Mouse (Mus musculus) monocyte, adult 2 months (primary cell): Measurements from ENCODE around the gene Krt83.

Experiments
- DNase-seq, 2 experiments: peaks; one replicate each; pipeline ENCODE4 v3.0.0; 2022; ENCODE audit warnings: low spot score in 2 of 2, low read depth in 1 of 2

The Krt83 gene

DNA sequence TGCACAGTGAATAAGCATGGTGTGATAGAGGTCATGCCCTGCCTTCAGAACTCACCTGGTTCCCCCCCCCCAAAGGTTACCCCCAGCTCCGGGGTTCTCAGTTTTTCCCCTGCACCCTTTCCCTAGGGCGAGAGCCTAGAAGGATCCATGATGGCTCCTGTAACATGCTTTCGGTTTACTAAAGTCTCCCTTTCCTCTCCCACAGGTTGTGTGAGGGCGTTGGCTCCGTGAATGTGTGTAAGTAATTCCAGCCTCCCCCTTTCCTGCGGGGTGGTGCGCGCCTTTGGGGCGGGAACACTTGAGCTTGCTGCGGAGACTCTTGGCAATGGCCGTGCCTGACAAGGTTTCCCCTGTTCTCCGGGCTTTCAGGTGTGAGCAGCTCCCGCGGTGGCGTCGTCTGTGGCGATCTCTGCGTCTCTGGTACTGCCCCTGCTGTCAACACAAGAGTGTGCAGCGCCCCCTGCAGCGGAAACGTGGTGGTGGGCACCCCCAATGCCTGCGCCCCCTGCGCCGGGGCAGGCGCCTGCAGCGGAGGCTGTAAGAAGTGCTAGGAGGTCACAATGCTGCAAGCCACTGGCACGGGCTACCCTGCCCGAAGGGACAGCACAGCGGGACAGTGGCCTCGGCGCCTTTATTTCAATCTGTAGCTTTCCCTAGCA, 12.2 kb downstream of the Krt83 start:
- no peak for DNase-seq

DNA sequence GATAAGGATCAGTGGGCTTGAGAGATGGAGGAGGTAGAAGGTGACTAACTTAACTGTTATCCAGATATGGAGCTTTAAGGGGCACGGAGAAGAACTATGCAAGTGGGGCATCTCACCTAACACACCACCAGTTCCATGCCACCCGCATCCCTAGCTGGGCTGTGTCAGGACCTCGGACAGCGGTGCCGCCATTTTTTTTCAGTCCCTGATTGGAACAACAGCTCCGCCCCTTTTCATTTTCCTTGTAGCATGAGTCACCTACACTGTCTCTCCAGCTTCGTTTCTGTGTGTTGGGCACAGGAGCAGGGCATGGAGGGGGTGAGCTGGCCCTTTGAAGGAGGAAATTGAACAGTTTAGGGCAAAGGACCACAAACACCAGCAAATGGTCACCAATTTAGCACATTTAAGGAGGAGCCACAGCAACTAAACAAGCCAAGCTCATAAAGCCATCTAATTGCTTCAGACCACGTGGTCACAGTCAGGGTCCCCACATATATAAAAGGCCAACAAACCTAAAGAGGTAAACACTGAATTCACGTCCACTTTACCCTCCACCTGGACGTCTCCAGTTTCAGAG, 18.3 kb downstream of the Krt83 start, which contains the start of gene Krt86:
Krt86 (plus strand) TSS at position 527 of the 577 bp plus-strand sequence.
- DNase-seq = no peak

DNA sequence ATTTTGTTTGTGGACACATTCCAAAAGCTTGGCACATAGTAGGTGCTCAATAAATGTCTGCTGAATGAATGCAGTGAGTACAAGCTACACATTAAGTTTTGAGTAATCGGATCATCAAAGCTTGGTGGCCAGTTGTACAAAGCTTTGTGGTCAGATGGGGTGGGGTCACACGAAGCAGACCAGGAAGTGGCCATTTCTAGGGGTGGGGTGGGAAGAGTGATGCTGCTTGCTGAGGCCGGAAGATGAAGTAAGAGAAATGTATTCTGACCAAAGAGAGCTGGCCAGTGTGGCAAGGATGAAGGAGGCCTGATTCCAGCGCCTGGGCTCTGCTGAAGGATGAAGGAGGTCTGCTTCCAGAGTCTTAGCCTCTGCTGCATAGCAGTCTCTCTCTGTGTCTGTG, 22.2 kb downstream of the Krt83 start:
- DNase-seq = no peak

DNA sequence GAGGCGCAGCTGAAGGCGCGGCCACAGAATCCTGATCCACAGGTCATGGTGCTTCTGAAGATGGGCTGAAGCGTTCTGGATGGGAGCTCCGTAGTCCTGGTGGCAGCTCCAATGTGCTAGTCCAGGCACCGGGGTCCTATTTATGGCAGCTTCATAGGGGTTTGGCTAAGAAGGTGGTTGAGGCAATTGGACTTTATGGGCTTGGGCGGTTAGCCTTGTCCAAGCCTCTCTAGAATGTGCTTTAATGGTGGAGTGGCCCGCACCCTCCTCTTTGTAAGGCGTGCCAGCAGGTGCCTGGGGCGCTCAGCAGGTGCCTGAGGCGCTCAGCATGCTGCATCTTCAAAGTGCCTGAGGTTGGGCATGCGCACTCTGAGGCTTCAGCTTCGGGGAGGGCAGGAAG, 27.7 kb downstream of the Krt83 start, which contains the start of gene Krt81:
Krt81 (minus strand) TSS at position 101 of the 400 bp plus-strand sequence.
- no peak for DNase-seq

DNA sequence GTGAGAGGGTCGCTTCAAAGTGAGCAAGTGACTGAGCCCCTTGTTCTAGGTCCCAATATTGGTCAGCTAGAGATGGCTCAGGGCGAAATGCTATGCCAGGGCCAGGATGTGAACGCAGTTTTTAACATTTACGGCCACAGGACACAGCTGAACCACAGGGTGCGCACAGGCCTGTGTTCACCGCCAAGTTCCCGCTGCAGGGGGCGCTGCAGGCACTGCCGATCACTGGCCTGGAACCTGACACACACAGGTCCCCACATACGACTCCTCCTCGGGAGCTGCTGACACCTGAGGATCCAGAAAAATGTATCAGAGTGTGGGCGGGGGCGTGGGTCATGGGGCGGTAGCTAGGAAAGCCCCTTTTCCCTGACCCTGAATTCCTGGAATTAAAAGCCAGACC, 32.0 kb downstream of the Krt83 start:
- no peak for DNase-seq

DNA sequence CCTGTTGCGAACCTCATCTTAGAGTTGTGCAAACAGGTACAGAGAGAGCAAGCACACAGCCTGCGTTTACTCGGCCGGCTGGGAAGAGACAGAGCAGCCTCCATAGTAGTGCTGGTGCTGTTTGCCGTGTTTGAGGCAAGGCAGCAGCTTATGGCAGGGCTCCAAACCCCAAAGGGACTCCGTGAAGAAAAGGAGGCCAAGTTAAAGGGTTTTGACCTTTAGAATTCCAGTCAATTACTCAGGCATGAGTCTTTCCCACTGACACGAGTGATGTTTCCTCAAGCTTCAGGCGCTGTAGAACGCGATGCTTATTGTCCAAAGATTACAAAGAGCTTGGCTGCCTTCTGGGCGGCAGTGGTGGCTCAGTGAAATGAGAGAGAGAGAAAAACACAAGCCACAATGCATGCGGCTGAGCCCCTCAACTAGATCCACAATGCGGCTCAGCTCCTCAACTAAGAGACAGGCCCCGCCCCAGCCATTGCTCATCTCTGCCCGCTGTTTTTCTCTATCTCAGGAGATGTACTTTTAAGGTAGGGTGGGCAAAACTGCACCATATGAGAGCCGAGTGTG, 32.9 kb downstream of the Krt83 start:
- no peak for DNase-seq

DNA sequence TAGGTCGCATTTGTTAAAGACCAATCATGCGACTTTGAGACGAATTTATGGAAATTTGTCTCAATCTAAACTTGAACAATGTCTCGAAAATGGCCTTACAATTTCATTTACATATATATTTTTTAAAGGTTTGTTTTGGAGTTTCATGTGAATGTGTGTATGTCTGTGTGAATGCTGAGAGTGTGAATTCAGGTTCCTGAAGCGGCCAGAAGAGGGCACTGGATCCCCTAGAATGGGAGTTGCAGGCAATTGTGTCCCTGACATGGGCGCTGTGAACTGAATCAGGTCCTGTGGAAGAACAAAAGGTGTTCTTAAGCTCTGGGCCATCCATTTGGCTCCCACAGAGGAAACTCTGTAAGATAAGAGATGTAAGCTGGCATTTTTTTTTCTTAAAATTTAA, 35.4 kb downstream of the Krt83 start:
- no peak for DNase-seq

DNA sequence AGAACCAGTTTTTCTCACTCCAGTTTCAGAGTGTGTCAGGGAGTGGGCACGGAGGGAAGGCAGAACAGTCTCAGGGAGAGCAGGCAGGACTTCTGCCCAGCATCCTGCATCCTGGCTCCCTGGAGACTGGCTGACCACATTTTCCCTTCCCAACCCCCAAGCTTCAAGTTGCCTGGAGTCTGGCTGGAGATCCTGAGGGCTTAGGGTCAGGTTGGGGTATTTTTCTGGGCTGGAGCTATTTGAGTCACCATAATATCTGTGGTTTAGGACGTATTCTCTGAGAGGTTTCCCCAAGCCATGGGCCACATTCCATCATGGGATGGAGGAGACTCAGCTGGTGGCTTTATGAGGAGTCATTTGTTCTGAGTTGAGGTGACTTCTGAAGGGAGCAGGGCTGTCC, 36.0 kb downstream of the Krt83 start:
- no peak for DNase-seq

DNA sequence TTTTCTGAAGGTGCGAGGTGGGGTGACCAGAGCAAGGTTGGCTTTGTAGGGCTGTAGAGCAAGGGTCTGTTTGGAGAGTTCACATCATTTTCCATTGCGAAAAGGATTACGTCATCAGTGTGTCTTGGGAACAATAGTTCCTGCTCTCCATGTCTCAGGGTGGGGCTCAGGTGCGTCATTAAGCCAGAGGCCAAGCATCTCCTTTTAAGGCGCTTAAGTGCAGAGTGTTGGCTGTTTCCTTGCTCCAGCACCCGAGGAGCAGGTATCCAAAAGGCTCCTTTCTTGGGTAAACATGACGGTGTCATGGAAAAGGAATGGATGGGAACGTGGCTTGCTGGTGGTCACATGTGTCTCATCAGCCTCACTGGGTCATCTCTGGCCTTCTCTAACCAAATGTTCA, 36.5 kb downstream of the Krt83 start:
- no peak for DNase-seq

DNA sequence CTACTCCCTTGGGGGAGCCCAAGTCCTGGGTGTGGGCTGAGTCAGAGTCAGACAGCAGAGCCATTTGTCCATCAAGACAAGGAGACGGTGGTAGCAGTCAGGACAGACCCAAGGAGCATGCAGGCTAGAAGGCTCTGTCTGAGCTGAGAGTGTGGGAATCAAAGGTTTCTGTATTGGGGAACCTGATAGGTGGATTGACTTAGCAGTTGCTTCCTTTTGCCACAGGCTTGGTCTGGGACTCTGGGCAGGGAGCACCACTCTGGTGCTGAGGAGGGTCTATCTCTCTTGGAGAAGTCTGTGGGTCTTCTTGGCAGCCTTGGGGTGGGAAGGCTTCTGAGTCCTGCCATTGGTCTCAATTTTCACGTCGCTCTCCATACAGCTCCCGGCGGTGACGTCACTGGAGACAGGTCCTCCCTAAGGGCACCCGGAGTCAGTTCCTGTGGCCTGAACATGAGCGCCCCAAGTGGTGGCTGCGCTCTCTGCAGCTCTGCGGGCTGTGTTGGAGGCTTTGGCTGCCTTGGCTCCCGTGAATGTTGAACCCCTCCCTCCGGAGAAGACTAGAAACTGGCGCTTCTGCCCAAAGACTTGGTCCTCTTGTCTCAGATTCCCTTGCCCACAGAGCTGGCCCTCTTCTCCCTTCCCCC, 38.1 kb downstream of the Krt83 start:
- peak in 1 of 2 experiments; percentile 69 for DNase-seq

DNA sequence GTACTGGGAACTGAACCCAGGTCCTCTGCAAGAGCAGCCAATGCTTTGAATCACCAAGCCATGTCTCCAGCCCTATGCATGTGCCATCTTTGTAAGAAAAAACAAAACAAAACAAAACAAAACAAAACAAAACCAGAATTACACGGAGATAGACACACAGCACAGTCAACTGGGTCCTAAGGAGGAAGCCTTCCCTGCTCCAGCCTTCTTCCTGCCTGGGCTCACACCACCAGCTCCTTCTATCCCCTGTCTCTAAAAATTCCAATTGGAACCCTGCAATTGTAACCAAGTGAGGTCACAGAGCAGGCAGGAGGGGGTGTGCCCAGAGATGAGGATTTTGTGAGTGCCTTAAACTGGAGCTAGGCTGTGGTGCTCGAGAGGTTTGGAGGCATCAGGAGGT, 43.9 kb downstream of the Krt83 start, which contains the start of gene Krt88:
Krt88 (plus strand) TSS at position 301 of the 400 bp plus-strand sequence.
- DNase-seq = no peak

DNA sequence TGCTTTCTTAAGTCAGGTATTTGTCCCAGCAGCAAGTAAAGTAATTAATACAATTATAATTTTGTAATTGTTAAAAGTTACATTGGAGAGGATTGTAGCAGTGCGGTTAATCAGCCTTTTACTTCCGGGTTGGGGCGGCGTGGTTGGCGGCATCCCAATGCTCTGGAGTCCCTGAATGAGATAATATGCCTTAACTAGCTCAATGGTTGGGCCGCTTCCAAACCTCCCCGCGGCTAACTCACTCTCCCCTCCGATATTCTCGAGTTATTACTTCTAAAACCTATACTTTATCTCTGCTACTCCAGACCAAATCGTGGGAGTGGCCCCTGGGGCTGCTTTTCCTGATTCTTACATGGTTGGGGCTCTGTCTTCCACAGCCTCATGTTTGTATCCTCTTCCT, 44.7 kb downstream of the Krt83 start:
- DNase-seq = no peak

DNA sequence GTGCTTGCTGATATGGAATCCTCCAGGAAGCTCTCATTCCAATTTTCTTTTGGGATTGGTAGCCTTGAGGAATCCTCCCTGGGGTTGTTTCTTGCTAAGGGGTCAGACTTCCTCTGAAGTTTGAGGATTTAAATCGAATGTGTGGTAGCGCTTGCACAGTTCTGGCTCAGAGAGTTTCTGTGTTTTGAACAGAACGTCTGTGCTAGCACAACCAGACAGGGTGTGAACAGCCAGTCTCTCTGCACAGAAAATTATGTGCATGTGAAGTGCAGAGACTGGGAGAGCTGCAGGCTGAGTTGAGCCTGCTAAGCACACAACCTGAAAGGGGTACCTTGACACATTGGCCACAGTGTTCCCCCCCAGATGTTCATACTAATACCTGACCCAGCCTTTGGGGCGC, 50.5 kb downstream of the Krt83 start:
- no peak for DNase-seq

DNA sequence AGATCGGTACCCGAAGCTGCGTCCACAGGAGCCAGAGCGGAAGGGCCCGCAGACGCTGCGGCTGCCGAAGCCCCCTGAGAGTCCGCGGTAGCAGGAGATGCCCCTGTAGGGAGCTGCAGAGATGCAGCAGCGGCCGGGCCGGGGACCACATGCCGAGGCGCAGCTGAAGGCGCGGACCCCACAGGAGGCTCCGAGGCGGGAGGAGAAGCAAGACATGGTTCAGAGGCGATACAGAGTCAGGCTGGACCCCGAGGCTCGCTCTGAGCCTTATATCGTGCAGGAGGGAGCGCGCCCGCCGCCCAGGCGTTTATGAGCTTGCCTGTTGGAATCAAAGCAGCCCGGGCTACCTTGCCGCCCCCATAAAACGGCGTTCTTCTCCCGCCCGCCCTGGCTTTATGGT, 52.8 kb downstream of the Krt83 start, which contains the start of gene Krt87:
Krt87 (minus strand) TSS at position 250 of the 400 bp plus-strand sequence.
- DNase-seq = no peak

DNA sequence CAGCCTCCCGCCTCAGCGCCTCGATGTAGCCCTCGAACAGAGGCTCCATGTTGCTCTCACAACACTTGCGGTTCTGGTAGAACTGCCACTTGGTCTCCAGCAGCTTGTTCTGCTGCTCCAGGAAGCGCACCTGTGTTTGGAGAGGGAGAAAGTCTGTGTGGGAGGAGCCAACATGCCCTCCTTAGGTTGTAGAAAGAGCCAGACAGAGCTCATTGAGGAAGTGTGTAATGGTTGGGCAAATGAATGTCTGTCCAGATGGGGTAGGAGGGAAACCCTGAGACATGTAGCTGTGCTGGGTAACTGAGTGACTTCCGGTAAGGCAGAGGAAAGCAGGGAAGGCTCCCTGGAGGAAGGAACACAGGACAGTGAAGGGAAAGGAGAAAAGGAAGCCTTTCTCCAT, 54.7 kb downstream of the Krt83 start:
- DNase-seq = no peak
